Mouse (Mus musculus) cerebellum, adult 8-10 months (tissue): ENCODE results near the gene Tgfbr3.

Experiments used
- DNase-seq: peaks from one replicate; pipeline ENCODE4 v3.0.0; 2022

Gene Tgfbr3

GRCm38 (mm10) chr5:107202801-107203559 is 86.4 kb downstream of the Tgfbr3 start:
- DNase-seq: no peak

GRCm38 (mm10) chr5:107201509-107202182 is 87.8 kb downstream of the Tgfbr3 start:
- no peak for DNase-seq

DNA sequence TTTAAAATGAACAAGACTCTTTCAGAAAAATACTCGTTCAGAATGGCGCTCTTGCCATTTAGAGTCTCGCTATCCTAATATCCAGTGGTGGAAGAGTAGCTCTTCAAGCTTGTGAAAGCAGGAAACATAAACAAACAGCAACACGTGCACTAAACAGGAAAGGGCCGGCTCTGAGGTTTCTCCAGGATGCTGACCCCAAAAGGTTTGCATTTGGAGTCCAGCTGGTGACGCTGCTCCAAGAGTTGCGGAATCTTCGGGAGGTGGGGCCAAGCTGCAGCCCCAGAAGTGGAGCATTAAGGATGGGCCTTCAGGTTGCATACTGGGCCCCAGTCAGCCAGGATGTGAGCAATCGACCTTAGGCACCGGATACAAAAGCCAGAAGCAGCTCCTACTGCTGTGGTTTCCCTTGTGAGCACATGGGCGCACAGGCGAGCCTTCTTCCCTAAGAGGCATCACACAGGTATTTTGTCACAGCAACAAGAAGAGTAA is 88.5 kb downstream of the Tgfbr3 start:
- no peak for DNase-seq

DNA sequence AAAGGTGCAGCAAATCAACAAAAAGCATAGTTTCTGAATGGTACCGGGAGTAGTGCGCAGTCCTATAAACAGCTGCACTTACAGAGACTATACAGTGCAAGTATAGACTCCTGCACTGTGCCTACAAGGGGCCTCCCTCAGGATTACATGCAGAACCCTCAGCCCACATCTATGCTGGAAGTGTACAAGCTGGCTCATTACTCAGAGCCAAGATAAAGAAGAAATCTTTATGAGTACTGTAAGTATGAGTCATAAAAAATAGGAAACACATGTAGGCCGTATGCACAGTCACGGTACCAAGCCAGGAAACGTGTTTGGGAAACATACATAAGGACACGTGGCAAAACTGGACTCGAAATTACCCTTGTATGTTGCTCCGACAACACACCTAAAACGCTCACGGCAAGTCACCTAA is 89.2 kb downstream of the Tgfbr3 start:
- DNase-seq: no peak

- no peak for DNase-seq
These were observed 93.6 kb downstream of the Tgfbr3 start for GRCm38 (mm10) chr5:107195751-107196395.

DNA sequence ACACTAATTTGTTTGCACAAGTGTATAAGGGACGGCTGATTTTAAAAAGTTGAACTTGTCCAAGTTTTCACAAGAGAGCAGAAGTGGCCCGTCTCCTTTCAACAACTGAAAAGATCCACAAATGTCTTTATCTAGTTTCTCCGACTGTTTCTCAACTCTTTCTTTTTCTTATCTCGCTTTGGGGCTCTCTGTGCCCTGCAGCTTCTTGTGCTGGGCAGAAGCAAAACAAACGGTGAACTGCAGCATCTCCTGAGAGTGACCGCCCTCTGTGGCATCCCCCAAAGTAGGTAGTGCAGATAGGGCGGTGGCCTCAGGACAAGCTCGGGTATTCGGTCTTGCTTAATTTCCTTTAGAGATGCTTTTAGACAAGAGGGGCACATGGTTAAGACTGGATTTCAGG is 96.3 kb downstream of the Tgfbr3 start:
- DNase-seq: no peak

- DNase-seq: no peak
These were observed 97.1 kb downstream of the Tgfbr3 start for GRCm38 (mm10) chr5:107192372-107192771.

GRCm38 (mm10) chr5:107188551-107188950 is 100.9 kb downstream of the Tgfbr3 start:
- no peak for DNase-seq

GRCm38 (mm10) chr5:107186206-107186605 is 103.2 kb downstream of the Tgfbr3 start:
- DNase-seq: no peak

DNA sequence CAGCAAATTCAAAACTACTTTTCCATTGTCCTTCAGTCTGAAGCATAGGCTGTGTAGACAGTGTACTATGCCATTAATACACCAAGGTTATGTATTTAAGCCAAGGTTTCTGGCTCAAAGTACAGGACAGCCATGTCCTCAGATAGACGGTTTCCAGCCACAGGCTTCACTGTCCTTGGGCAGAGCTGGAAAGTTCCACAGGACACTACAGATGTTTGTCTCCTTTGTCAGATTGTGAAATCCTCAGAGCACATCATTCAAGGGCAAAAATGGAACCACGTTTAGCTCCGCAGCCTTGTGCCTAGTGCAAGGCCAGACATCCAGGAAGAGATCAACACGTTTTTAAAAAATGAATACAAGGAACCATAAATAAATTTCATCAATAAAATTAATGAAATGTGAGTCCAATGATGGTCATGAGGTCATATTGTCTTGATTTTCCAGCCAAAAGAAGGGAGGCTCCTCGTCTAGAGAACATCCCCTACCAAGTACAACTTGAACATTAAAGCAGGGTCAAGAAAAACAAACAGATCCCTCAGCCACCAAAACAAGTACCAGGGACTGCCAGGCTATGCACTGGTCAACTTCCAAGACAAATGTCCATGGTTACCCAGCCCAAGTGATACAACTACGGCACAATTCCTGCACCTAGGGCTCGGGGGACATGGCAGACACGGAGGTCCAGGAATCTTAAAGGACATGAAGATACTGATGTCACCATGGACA is 105.1 kb downstream of the Tgfbr3 start:
- DNase-seq: no peak

DNA sequence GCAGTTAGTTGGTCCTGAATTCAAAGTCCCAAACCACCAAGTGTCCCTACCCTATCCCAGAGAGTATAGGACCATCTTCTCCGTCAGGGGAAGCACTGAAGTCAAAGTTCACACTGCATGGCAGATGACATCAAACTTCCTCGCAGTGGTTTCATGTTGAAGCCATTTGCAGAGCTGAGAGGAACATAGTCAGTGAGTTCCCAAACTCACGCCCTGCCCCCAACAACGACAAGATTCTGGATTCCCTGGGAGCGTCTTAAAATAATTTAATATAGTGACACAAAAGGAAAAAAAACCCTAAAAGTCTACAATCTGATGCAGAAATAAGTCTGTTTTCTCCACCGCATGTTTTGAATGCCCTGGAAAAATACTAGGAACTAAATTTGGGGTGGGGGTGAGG is 105.9 kb downstream of the Tgfbr3 start:
- DNase-seq: no peak

- no peak for DNase-seq
These were observed 106.7 kb downstream of the Tgfbr3 start for GRCm38 (mm10) chr5:107182721-107183120.

- no peak for DNase-seq
These were observed 107.6 kb downstream of the Tgfbr3 start for GRCm38 (mm10) chr5:107181820-107182219.

DNA sequence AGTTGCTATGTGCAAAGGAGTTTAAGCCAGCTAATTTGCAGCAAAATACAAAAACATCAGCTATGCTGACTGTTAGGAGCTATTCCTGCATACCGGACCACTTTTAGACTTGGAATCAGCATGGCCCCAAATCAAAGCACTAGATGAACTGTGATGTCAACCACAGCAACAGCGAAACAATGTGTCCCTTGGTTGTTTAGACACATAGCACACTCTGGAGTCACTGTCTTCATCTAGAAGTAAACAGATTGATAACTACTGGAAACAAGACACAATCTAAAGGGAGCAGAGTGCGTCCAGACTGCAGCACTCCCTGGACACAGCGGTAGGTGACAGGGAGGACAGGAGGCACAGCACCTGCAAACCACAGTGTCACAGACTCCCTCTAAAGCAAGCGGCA is 110.2 kb downstream of the Tgfbr3 start:
- DNase-seq: no peak

DNA sequence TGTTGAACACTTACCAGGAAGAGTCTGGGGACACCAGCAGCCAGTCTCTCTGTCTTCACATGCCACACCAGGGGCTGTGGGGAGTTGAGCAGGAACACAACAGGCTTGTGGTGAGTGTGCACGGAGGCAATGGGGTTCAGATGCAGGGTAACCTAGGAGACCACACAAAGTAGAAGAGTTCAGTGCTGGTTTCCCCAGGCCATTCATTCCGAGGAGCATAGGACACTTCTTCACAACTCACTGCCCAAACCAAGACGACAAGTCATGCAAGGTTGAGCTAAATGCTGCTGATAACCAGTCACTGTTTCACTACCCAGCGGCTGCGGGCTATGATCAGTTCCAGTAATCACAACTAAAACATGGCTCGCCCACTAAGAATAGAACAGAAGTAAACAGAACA is 111.6 kb downstream of the Tgfbr3 start:
- no peak for DNase-seq

GRCm38 (mm10) chr5:107177248-107177647 is 112.2 kb downstream of the Tgfbr3 start:
- DNase-seq: no peak

GRCm38 (mm10) chr5:107176796-107177195 is 112.6 kb downstream of the Tgfbr3 start:
- no peak for DNase-seq

GRCm38 (mm10) chr5:107176196-107176595 is 113.2 kb downstream of the Tgfbr3 start:
- no peak for DNase-seq

DNA sequence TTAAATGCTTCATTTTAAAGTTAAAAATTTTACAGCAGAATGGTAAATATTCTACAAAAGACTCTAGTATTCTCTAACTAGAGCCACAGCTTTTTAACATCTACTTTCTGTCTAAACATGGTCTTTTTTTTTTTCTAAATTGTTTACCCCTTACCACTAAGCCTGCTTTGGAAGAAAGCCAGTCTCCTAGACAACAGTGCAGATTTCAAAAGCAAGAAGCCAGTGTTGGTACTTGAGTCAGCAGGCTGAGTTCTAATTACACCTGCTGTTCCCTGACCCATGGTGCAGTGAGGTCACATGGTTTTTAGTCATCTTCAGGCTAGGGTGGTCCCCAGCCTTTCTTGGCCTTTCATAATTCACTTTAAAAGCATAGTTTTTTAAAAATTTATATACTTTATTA is 115.2 kb downstream of the Tgfbr3 start:
- no peak for DNase-seq

GRCm38 (mm10) chr5:107173483-107173882 is 115.9 kb downstream of the Tgfbr3 start:
- no peak for DNase-seq

DNA sequence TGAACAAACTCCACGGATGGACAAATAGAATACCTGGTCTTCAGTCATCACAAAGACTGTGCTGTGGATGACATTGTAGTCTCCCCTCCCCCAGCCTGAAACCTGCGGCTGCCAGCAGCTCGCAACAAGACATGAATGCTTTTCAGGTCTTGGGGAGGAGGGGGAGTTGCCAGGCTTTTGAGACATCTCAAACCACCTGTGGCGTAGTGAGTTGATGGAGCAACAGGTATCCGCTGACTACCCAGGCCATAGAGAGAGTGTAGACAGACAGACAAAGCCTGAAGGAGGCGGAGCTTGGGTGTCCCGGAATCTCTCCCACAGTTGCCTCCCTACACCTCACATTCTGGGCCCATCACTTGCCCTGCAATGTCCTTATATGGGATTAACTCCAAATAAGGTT is 117.6 kb downstream of the Tgfbr3 start:
- DNase-seq: no peak

- DNase-seq: no peak
These were observed 119.6 kb downstream of the Tgfbr3 start for GRCm38 (mm10) chr5:107169796-107170195.

DNA sequence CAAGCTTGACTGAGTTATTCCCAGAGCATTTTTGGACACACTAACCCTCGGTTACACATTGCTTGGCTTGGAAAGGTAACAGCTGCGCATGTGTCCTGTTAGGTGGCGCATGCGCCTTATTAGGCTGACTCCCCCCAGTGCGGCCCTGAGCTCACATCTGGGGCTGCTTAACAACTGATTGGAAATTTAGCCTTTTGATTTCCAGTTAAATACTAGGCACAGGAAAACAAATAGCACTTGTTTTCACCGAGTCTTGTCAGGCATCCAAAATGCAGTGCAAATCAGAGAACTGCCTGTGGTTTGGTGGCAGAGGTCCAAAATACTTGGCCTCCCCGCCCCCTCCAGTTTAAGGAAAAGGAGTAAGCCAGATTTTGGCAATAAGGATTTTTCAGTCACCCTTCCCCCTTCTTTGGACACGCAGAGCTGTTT is 121.5 kb downstream of the Tgfbr3 start:
- peak; percentile 67 for DNase-seq
